Mouse (Mus musculus) lung, adult 2 months (tissue): Measurements from ENCODE around the gene Hnrnph3.

Experiments used
- CTCF ChIP-seq: fragments of 200-500 bp; IDR thresholded peaks from 2 replicates; pipeline ENCODE4 v1.5.1; 2011; ENCODE audit warnings: mild to moderate bottlenecking, low read length, control low read depth; ENCODE audit not compliant: insufficient read depth
- POLR2A ChIP-seq: fragments of 200-500 bp; IDR thresholded peaks from 2 replicates; pipeline ENCODE4 v1.6.1; 2011; ENCODE audit warnings: low read depth, mild to moderate bottlenecking, control low read depth, low read length, borderline replicate concordance; ENCODE audit errors: extremely low read depth

GRCm38 (mm10) chr10:62984072-62984471 lies 39.9 kb downstream of the Hnrnph3 start:
- TF ChIP-seq CTCF: no peak
- TF ChIP-seq POLR2A: no peak
